Mouse (Mus musculus) heart, postnatal 10 days (tissue): ENCODE results near the gene Wdhd1. TPM values are rescaled to one million over a fixed set of nuclear protein-coding genes. Genes with fewer than 3 reads are reported as not detected.
"Not testable (repeated sequence)": the region's sequence is repeated elsewhere in the genome, so short reads cannot be mapped to it uniquely, and the experiment has no call there.

Experiments used
- DNase-seq, 2 experiments: peaks; one replicate each; pipeline ENCODE4 v3.0.0; 2021
- intact Hi-C: fragments of 180-260 bp; cut with DNase I; formaldehyde crosslinking; loops from one replicate; pipeline ENCODE4 v1.15.1; 2025
- total RNA-seq, 2 experiments: library from RNA; stranded (reverse); gene quantifications; 2 replicates each; pipeline ENCODE4 v1.2.3; 2021

The Wdhd1 gene
- 1 to 10 TPM; 3.9 to 5.3 TPM for total RNA-seq

DNA sequence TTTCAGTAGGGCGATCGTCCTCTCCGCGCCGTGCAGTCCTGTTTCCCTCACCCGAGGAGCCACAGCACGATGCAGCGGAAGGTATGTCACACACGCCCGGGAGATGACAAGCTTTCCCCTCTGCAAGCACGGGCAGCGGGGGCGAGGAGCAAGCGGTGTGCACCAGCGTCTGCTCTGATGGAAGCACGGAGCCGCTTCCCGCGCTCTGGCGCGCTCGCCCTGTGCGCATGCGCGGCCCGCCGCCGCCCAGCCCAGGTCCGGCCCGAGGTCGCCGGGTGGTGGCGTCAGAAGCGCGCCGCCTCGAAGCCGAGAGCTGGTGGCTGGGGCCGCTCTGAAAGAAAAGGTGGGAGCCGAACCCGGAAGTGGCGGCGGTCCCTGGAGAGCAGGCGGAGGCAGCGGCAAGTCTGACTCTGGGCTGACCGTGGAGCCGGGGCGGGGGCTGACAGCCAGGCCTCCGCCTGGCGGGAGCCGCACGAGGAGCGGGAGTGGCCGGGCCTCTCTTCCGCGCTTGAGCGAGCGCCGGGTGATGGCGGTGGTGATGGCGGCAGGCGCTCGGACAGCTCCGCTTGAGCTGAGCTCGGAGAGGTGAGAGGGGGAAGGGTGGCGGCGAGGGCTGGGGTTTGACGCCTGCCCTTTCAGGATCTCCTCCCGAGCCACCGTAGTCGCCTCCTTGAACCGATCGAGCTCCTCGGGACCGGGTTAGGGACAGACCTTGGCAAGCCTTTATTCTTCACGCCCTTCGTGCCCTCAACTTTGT is at the start of gene Wdhd1, which contains the start of gene Socs4:
Gene Wdhd1 (minus strand): TSS at position 221 of the 757 bp plus-strand sequence.
Gene Socs4 (plus strand): TSS at position 295 of the 757 bp plus-strand sequence.
- peak; percentile 97 for DNase-seq
- intact Hi-C loops, result loop anchor here (5.0 kb wide), 1 partner anchor 120 kb away; no protein-coding TSS in a partner anchor

DNA sequence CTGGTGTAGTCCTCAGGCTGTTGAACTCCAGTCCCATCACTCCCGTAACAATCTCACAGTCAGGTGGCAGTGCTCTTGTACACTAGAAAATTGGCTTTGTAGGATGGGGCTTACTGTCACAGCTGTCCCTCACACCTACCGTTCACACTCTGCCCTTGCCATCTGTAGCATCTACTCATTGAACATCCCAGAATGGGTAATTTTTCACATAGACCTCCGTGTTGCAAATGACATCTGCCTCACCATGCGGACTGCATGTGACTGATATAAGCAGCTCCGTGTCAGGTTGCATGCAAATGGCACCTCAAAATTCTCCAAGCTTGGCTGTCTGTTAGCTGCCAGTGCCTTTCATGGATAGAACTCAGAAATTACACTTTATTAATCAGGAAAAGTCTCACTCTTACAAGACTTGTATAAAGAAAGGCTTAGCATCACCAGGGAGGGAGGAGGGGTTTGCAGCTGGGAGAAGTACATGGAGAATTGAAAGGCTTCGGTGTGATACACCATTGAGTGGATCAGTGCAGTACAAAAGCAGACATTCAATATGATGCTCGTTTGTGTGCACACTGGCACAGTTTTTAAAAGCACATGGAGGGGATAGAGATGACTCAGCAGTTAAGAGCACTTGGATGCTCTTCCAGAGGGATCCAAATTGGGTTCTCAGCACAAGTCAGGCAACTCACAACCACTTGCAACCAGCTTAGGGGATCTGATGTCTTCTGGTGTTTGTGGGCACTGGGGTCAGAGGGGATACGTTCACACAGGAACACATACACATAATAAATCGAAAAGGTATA is 49.5 kb upstream of the Wdhd1 start:
- intact Hi-C loops, result no loop called here
- no peak for DNase-seq

DNA sequence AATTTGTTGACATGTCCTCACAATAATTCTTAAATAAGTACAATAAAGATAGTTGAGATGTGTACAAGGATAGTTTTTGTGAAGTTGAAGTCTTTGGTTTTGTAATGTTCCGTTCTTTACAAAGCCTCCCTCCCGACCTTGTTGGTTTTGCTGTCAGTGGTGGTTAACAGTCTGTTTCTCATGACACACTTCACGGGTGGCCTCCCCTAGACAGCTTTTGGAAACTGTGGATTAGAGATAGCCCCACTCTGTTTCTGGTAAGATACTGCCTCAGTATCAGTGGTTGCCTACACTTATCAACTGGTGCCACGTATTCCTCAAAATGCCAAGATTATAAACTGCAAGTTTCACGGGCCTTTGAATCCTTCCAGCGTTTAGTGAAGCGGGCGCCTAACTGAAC is 44.9 kb upstream of the Wdhd1 start:
- DNase-seq, intact Hi-C loops: not testable (repeated sequence)

DNA sequence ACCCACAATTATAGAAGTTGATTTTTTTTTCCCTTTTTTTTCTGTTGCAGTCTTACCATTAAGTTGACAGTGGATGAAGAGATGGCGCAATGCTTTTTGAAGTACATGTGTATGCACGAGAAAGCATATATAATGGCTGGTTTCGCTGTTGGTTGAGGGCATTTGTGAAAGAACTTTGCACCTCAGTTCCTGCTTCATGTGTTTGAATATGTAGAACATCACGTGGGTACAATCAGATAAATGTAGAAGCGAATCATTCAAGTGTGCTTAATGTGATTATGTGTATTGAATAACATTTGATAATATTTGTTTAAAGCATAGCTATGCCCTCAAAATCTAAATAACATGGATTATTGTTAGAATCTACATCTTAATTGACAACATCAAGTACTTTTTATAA is 42.7 kb upstream of the Wdhd1 start:
- DNase-seq, result no peak
- intact Hi-C loops, result no loop called here

- no peak for DNase-seq
- intact Hi-C loops, result no loop called here
Measured at GRCm38 (mm10) chr14:47310342-47311181, 33.9 kb upstream of the Wdhd1 start.

DNA sequence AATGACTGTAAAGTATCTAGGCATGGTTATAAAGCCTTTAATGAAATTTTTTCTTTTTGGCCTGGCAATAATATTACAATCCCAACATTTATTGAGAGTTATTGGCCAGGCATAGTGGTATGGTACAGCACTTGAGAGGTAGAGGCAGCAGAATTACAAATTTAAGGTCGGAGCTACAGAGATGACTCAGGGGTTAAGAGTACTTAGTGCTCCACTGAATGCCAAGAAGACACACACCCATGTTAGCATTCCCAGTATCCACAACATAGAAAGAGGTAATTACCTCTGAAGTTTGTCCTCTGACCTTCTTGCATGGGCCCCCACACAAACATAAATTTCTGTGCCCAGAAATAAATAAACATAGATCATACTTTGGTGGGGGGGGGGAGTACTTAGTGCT is 32.4 kb upstream of the Wdhd1 start:
- DNase-seq, result no peak
- intact Hi-C loops, result no loop called here

DNA sequence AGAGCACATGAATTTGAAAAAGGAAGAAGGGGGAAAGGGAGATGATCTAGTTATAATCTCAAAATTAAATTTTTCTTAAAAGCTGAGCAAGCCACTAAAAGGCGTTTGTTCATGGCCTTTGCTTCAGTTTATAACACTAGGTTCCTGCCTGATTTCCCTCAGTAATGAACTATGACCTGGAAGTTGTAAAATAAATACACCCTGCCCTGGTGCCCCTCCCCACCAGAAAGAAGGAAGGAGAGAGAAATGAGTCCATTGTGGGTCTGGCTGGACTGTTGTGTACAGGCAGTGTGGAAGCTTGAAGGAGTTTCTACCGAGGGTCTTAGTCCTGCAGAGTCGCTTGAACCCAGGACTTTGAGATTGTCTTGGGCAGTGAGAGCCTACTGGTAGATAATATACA is 31.0 kb upstream of the Wdhd1 start:
- intact Hi-C loops, result no loop called here
- no peak for DNase-seq

DNA sequence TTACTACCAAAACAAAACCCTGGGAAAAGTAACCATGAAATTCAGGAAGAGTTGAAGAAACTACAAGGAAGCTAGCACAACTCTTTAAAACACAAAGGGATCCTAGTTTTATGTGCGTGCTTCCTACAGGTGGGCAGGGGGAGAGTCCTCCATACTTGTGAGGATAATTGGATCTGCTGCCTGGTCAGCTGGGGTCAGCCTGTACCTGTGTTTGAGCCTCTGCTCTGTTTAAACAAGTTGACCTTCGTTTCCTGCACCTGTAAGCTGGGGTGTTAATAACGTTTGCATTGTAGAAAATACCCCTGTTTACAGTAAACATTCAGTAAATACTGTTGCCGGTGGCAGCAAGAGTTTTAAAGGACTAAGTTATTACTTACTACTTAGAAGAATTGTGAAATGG is 29.3 kb upstream of the Wdhd1 start:
- no peak for DNase-seq

DNA sequence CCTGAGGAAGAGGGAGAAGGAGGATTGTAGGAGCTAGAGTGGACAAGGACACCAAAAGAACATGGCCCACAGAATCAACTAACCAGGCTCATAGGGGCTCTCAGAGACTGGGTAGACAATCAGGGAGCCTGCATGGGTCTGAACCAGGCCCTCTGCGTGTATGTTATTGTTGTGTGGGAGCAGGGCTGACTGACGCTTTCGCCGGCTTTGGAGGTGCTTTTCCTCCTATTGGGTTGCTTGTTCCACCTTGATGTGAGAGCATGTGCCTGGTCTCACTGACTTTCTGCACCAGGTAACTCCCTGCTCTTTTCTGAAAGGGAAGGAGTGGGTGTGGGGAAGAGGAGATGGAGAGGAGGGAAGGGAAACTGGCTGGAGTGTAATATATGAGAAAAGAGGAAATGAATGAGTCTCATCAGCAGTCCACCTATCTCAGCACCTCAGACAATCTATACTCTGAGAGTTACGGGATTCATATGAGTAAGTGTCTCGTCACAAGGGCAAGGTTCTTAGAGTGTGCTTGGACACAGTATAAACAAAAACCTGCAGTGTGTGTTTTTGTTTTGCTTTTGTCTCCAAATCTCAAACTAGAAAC is 28.3 kb upstream of the Wdhd1 start:
- no peak for DNase-seq
- intact Hi-C loops, result loop anchor here (2.0 kb wide), 1 partner anchor 72 kb away; no protein-coding TSS in a partner anchor

More for the DNA sequence above, 29.3 kb upstream of the Wdhd1 start:
- intact Hi-C loops, result loop anchor here (2.0 kb wide), 1 partner anchor 71 kb away; no protein-coding TSS in a partner anchor

DNA sequence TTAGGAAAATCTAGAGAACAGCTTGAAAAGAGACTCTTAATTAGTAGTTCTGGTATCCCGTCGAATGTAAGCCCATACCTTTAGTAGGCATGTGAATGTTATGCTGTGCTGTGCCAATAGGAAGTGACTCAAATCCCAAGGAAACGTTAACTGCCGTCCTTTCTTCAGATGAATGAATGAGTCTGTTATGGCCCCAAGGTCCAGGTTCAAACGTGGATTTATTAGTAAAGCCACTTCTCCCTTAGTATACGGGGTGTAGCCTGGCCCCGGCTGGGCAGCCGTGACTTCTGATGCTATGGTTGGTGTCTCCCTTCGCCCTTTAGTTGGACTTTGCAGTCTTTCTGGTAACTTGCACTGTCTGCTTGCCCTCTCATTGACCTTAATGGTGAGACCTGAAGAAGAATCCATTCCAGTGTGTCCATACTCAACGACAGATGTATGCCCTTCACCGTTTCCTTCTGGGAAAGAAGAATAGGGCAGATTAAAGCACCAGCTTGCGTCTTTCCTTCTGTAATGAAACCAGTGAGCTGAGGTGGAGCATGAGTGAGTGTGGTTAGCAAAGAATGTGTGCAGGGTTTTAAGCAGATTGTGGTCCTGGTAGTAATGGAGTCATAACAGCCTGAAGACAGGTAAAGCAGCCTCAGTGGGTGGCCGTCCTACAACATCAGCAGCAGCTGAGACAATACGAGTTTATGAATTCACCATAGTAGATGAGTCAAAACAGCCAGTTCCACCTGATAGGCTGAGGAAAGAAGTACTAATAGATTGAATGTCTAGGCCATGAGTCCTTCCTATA is 26.4 kb upstream of the Wdhd1 start:
- no peak for DNase-seq
- intact Hi-C loops, result no loop called here

GRCm38 (mm10) chr14:47298819-47299261 is 22.2 kb upstream of the Wdhd1 start:
- intact Hi-C loops, result loop anchor here (1.0 kb wide), 1 partner anchor 21 kb away; no protein-coding TSS in a partner anchor
- peak; percentile 34 to 51 for DNase-seq

DNA sequence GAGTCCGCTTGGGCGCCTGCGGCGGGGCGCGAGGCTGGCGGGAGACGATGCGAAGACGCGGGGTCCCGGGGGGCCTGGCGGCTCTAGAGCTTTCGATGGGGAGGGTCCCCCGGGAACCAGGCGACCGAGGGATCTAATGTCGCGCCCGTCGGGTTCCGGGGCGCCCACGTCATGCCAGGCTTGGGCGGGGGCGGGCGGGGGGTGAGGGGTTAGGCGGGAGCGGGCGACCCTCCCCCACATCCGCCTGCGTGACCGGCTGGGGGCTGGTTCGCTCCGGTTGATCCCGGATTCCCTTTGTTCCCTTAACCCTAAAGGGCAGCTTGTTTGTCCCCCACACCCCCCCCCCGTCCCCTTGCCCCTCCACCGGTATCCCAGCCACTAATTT is 21.7 kb upstream of the Wdhd1 start:
- no peak for DNase-seq
- intact Hi-C loops, result loop anchor here (1.0 kb wide), 1 partner anchor 20 kb away; no protein-coding TSS in a partner anchor

- DNase-seq, result peak; percentile 94 to 97
- intact Hi-C loops, result loop anchor here (1.0 kb wide), 1 partner anchor 20 kb away; no protein-coding TSS in a partner anchor
Measured at GRCm38 (mm10) chr14:47297785-47298407, 21.2 kb upstream of the Wdhd1 start, which contains the start of gene Mapk1ip1l. Mapk1ip1l (plus strand) TSS chr14:47298266.

DNA sequence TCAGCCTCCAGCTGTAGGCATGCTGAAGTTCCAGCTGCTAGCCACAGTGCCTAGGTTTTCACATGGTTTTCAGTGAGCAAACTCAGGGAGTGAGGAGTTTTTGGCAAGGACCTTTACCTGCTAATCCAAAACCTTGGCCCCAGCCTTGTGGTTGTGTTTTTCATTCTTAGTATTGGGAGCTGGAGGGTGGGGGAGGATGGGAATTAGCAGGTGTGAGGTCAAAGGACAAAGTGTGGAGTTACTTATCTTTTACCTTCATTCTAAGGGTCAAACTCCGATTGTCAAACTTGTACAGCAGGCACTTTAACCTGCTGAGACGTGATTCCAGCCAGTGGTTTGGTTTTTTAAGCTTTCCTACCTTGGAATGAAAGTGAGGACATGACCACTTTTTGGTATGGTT is 19.6 kb upstream of the Wdhd1 start:
- intact Hi-C loops, result no loop called here
- DNase-seq, result no peak

DNA sequence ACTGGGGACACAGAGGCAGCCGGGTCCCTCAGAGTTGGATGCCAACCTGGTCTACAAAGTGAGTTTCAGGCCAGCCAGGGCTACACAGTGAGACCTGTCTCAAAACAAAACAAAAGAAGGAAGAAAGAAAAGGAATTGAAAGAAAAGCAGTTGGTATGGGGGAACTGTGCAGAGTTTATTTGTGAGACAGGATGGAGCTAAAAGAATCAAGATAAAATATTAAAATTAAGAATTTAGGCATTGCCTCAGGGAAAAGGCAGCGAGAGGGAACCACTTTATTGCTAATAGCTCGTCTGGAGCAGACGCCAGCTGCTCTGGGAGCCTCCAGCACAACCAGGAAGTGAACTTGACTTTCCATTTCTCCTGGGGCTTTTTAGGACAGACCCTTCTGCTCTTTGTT is 17.5 kb upstream of the Wdhd1 start:
- intact Hi-C loops, result no loop called here
- DNase-seq, result no peak

DNA sequence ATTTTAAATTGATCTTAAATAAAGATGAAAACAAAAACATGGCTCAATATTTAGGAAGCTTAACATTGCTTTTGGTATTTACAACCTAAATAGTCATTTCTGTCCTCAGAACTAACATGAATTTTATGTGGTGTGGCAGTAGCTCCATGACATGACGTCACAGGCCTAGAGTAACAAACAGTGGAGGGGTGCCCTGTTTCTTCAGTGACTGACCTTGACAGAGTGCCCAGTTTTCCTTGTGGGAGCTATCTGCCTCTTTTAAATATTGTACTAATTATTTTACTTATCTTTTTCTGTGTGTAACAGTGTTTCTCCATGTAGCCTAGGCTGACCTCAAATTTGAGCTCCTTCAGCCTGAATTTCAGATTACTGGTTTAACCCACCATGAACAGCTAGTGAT is 15.1 kb upstream of the Wdhd1 start:
- DNase-seq, result no peak
- intact Hi-C loops, result no loop called here

- intact Hi-C loops, result no loop called here
- DNase-seq, result no peak
Measured at GRCm38 (mm10) chr14:47287021-47287420, 10.4 kb upstream of the Wdhd1 start.

DNA sequence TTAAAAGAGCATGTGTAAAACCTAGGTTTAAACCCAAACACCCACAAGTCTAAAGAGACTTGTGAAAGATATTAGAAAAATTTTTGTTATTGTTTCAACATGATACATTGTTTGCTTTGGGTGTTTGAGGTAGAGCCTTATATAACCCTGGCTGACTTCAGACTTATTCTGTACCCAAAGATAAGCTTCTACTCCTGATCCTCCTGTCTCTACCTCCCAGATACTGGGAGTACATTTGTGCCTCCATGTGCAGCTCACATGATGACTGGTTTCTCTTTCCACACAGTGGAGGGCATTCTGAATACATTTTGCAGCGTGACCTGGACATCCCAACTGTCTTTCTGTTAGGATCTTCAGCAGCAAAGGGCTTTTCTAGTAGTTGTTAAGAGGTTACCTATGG is 9.6 kb upstream of the Wdhd1 start:
- no peak for DNase-seq
- intact Hi-C loops, result no loop called here

DNA sequence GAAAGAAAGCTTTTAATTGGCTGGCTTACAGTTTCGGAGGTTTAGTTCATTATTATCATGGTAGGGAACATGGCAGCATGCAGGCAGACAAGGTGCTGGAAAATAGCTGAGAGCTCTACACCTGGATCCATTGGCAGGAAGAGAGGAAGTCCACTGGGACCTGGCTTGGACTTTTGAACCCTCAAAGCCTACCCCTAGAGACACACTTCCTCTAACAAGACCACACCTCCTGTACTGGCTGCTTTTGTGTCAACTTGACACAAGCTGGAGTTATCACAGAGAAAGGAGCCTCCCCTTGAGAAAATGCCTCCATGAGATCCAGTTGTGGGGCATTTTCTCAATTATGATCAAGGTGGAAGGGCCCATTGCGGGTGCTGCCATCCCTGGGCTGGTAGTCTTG is 8.6 kb upstream of the Wdhd1 start:
- intact Hi-C loops, result no loop called here
- DNase-seq, result no peak
